Mouse (Mus musculus): ENCODE measurements at regions not wholly inside any gene's neighbourhood (a gene's known extent, or its start where the extent isn't known, plus 50 kb on each side); places are given as distances from the start of the nearest gene placed in this dataset.

DNA sequence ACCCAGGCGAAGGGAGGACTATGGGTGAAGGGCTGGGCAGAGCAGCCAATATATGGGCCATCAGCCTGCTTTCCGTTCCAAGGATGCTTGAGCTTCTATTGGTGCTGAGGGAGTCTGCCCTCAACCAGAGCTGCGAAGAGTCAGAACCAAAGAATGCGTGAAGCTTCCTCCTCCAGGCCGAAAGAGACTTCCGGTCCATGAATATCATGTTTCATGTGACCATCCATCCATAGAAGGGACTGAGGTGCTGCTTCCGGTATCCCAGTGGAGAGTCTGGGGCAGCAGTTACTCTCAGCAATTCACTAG is 256.5 kb downstream of the Mycn start:
- TF ChIP-seq GATA1 (IDR thresholded peaks at IDR 0.05; ENCODE audit: low read length) (no peak), TAL1 (IDR thresholded peaks at IDR 0.05; ENCODE audit: low read length) (no peak)
